Mouse (Mus musculus) heart, embryonic 13.5 days (tissue): Measurements from ENCODE around the gene Pfn3. TPM values are rescaled to one million over a fixed set of nuclear protein-coding genes. Genes with fewer than 3 reads are reported as not detected.
A peak's percentile ranks its signal among the peaks of the same experiment; 100 is the strongest.

ENCODE experiments used
- ATAC-seq: fragments of 200-750 bp; cut with Nextera tagmentation; 2 replicates; pipeline ENCODE4 v1.8.0; 2017; ENCODE audit warnings: moderate TSS enrichment; ENCODE audit not compliant: insufficient number of reproducible peaks, low FRiP score, low TSS enrichment; ENCODE audit errors: extremely low read depth
- H3K27ac ChIP-seq: fragments of 300-500 bp; sonication (generic); replicated peaks from 2 replicates; pipeline ENCODE4 v1.5.1; 2015; ENCODE audit warnings: moderate library complexity, mild to moderate bottlenecking, inconsistent platforms
- H3K27me3 ChIP-seq: fragments of 300-500 bp; sonication (generic); replicated peaks from 2 replicates; pipeline ENCODE4 v1.6.1; 2015; ENCODE audit warnings: mild to moderate bottlenecking, inconsistent platforms
- H3K36me3 ChIP-seq: fragments of 300-500 bp; sonication (generic); 2 replicates; pipeline ENCODE4 v1.6.1; 2015; ENCODE audit warnings: mild to moderate bottlenecking, inconsistent platforms
- H3K4me1 ChIP-seq: fragments of 300-500 bp; sonication (generic); 2 replicates; pipeline ENCODE4 v1.6.1; 2015; ENCODE audit warnings: inconsistent platforms
- H3K4me2 ChIP-seq: fragments of 300-500 bp; sonication (generic); 2 replicates; pipeline ENCODE4 v1.6.1; 2015; ENCODE audit warnings: inconsistent platforms, mild to moderate bottlenecking, moderate library complexity
- H3K4me3 ChIP-seq: fragments of 300-500 bp; sonication (generic); 2 replicates; pipeline ENCODE4 v1.5.1; 2015; ENCODE audit warnings: moderate library complexity, mild to moderate bottlenecking, inconsistent platforms
- H3K9ac ChIP-seq: fragments of 300-500 bp; sonication (generic); 2 replicates; pipeline ENCODE4 v1.6.1; 2015; ENCODE audit warnings: inconsistent platforms, mild to moderate bottlenecking, moderate library complexity
- H3K9me3 ChIP-seq: fragments of 300-500 bp; sonication (generic); 2 replicates; pipeline ENCODE4 v1.6.1; 2016; ENCODE audit warnings: inconsistent platforms
- WGBS: fragments of 180-500 bp; shearing (Covaris S2); methylation state at CpG from one replicate; pipeline ENCODE4 v1.1.7; 2015; ENCODE audit warnings: mixed read lengths; 5-methylcytosine and 5-hydroxymethylcytosine counted together
- polyA plus RNA-seq: library from polyadenylated mRNA; unstranded; fragments of >200 nt; fragmentation: Nextera tagmentation; extraction: Ambion mirVana; gene quantifications from 2 replicates; pipeline ENCODE4 v1.2.1, GENCODE M21; 2015

Gene Pfn3
- polyA plus RNA-seq, result not detected in 2 replicates

DNA sequence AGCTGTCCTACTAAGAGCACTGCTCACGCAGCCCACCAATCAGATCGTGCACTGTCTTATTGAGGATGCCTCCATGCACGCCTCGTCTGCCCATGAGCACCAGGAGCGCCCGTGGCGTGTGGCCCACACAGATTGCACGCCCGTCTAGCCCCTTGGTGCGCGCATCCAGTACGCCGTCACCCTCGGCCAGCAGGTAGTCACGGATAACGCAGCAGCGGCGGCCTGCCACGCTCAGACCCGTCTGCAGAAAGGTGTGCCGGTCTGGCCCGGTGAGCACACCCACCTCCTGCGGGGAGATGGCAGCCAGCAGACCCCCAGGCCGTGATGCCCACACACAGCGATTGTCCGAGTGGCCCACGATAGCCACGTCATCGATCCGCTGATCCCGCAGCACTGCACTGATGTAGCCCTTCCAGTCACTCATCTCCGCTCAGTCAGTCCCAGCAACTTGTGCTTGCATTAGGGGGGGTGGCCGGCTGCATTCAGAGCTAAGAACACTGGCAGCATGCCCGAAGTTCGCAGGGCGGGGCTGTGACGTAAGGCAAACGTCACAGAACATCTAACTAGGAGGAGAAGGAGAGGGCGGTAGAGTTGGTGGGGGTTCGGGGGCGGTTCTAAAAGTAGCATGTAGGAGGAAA lies at the start of gene Pfn3:
Gene Pfn3 (minus strand): TSS at position 490 of the 638 bp plus-strand sequence.
- peaks cover 8% of the 10 kb centered on the region for H3K4me1 ChIP-seq
- H3K9me3 ChIP-seq, result no peaks in the 10 kb centered on the region
- H3K4me2 ChIP-seq, result peak within 1 kb of the TSS; percentile 66
- H3K27ac ChIP-seq, result no peak within 1 kb of the TSS
- peaks cover 87% of the 10 kb centered on the region for H3K27me3 ChIP-seq
- peak within 1 kb of the TSS; percentile 44 for H3K4me3 ChIP-seq
- WGBS, result 8% methylated on average over 41 of the region's 41 CpGs
- no peak for ATAC-seq
- peak within 1 kb of the TSS; percentile 70 for H3K9ac ChIP-seq
- H3K36me3 ChIP-seq, result no peaks in the 10 kb centered on the region

DNA sequence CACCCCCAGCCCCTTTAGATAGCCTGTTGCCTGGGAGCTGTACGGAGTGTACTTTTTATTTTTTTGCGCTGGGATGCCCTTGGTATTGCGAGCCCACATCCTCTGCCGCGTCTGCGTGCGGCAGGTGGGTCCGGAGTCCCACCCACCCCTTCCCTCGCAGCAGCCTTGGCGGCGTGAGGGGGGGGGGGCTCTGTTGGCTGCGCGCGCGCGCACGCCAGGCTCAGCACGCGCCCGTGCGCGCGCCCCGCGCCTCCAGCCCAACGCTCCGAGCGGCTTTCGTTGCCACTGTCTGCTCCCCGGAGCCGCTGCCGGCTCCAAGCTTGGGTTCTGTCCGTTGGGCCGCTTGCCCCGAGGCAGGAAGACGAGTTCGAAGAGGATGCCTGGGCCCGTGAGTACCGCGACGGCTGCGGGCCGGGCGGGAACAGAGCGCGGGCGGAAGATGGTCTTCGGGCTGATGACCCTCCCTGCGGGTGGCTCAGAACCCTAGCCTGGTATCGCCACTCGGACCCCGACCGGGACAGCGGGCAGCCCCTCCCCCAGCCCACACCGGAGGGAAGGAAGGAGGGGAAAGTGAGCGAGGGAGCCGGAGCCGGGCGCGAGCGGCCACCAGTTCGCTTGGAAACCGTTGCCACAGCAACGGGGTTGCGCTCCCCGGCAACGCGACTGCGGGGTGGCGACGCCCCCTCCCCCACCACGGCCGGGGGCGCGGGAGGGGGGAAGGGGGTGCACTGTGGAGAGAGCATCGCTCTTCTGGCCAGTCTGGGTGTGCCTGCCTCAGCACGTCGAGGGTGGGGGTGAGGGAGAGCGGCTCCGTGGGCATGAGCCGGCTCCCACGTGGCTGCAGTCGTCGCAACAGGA lies 49.2 kb upstream of the Pfn3 start, which contains the start of gene Prr7:
Gene Prr7 (plus strand): TSS at position 241 of the 858 bp plus-strand sequence.
- peak; percentile 35; the same call in 1 of the 2 replicates for ATAC-seq
- Histone ChIP-seq H3K9ac (peak within 1 kb of the TSS; percentile 85), H3K27me3 (peaks cover 60% of the 10 kb centered on the region), H3K4me1 (peaks cover 20% of the 10 kb centered on the region), H3K9me3 (no peaks in the 10 kb centered on the region), H3K27ac (no peak within 1 kb of the TSS), H3K36me3 (peaks cover 27% of the 10 kb centered on the region), H3K4me3 (peak within 1 kb of the TSS; percentile 73), H3K4me2 (peak within 1 kb of the TSS; percentile 98)
- WGBS, result under 1% methylated on average over 80 of the region's 84 CpGs

DNA sequence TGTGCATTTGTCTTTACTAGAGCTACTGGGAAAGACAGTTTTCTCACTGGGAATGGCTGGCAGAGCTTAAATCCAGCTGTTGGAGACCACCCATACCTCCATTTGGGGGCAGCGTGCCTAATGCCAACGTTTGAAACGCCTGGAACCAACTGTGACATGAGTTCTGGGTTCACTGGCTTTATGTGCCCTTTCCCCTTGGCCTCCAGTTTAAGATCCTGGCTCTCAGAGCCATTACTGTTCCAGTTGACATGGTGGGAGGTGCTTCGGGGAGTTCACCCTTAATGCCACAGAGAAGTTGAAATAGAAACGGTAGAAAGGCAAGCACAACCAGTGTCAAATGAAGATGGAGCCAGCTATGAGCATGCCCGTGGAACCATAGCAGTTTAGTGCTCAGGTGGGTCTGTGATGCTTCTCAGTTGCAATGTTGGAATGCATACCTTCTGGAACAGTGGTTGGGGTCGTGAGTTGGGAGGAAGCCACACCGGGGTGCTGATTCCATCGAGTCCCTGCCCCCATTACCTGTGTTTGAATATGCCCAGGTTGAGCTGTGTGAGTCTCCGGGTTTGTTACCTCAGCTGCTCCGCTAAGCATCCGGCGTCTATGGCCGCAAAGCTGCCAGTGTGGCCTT lies 48.5 kb upstream of the Pfn3 start:
- Histone ChIP-seq H3K4me2 (peak overlapping the region; percentile 98), H3K9me3 (no peaks in the 10 kb centered on the region), H3K4me3 (peak overlapping the region; percentile 73), H3K27ac (no peak overlapping the region), H3K36me3 (peaks cover 35% of the 10 kb centered on the region), H3K27me3 (peaks cover 53% of the 10 kb centered on the region), H3K9ac (peak overlapping the region; percentile 85), H3K4me1 (peaks cover 20% of the 10 kb centered on the region)
- no peak for ATAC-seq
- WGBS, result 17% methylated on average over 14 of the region's 14 CpGs

DNA sequence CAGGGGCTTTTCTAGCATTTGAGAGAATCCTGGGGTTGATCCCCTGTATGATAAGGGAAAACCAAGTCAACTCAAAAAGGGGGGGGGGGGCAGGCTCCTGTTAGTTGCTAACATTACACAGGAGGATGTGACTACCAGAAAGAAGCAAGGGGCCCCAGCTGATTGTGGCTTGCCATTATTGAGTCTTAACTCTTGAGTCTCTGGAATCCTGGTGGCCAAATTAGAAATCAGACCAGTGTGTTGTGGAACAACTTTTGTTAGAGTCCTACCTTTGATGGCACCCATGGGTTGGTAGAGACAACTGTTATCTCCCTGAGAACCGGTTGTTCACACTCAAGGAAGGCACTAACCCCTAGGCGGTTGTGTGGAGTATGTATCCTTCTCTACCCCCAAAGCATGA lies 47.9 kb upstream of the Pfn3 start:
- Histone ChIP-seq H3K36me3 (peaks cover 39% of the 10 kb centered on the region), H3K27ac (no peak overlapping the region), H3K9ac (no peak overlapping the region), H3K4me2 (no peak overlapping the region), H3K4me1 (peaks cover 20% of the 10 kb centered on the region), H3K9me3 (no peaks in the 10 kb centered on the region), H3K4me3 (no peak overlapping the region), H3K27me3 (peaks cover 48% of the 10 kb centered on the region)
- WGBS, result 48% methylated on average over 2 of the region's 2 CpGs
- no peak for ATAC-seq

DNA sequence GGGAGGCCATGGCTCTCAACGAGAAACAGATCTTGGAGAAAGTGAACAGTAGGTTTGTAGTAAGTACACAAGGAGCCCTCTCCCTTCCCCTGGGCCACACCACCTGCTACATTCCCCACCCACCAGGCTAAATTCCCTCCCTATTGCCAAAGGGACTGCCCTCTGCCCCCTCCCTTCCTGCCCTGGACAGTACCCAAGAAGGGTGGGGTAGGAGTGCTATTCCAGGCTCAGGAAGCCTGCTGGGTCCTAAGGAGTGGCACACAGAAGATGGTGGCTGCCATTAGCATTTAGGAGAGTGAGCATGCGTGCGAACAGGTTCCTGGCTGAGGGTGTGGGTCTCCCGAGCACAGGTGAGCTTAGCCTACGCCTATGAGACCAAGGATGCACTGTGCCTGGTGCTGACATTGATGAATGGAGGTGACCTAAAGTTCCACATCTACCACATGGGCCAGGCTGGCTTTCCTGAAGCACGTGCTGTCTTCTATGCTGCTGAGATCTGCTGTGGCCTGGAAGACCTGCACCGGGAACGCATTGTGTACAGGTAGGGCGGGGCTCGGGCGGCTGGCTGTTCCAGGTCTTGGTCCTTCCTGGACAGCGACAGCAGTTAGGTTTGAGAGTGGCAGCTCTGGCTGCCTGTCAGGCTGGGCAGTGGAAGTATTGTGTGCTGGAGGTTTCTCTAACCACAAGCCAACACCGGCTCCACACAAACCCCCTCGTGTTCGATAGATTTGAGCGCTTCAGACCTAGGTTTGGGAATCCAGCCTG lies 36.9 kb upstream of the Pfn3 start:
- Histone ChIP-seq H3K4me3 (no peak overlapping the region), H3K9me3 (no peaks in the 10 kb centered on the region), H3K27me3 (no peaks in the 10 kb centered on the region), H3K36me3 (peaks cover 79% of the 10 kb centered on the region), H3K4me2 (no peak overlapping the region), H3K4me1 (peaks cover 19% of the 10 kb centered on the region), H3K27ac (no peak overlapping the region), H3K9ac (no peak overlapping the region)
- WGBS, result 89% methylated on average over 16 of the region's 16 CpGs
- no peak for ATAC-seq

DNA sequence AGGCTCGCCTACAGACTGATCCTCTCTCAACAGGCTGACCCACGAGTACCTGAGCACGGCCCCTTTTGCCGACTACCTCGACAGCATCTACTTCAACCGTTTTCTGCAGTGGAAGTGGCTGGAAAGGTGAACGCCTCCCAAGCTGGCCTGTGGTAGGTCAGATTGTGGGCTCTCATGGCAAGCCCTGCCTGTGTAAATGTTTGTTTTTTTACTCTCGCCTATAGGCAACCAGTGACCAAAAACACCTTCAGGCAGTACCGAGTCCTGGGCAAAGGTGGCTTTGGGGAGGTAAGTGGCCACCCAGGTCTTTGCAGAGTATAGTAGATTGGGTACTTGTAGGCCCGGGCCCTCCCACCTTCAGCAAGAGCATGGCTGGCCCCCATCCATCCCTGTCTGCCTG lies 36.3 kb upstream of the Pfn3 start:
- no peaks in the 10 kb centered on the region for H3K27me3 ChIP-seq
- no peak overlapping the region for H3K4me2 ChIP-seq
- H3K27ac ChIP-seq, result no peak overlapping the region
- WGBS, result 89% methylated on average over 10 of the region's 10 CpGs
- peaks cover 72% of the 10 kb centered on the region for H3K36me3 ChIP-seq
- no peak overlapping the region for H3K4me3 ChIP-seq
- ATAC-seq, result no peak
- H3K9me3 ChIP-seq, result no peaks in the 10 kb centered on the region
- no peak overlapping the region for H3K9ac ChIP-seq
- H3K4me1 ChIP-seq, result peaks cover 26% of the 10 kb centered on the region

DNA sequence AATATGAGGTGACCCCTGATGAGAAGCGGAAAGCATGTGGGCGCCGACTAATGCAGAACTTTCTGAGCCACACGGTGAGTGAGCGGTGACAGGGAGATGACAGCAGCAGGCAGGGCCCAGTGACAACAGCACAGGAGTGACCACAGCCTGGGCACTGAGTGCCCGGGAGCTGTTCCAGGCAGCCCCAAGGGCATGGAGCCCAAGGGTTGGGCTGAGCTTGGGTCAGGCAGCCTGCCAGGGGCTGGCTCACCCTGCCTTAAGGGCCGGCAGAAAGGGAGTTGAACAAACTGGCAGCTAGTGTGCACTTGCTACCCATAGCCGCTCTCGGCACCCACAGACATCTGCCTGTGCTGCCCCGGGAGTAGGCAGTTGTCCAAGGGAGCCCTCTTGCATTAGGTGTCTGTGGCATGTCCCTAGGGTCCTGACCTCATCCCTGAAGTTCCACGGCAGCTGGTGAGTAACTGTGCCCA lies 35.5 kb upstream of the Pfn3 start:
- WGBS, result 68% methylated on average over 11 of the region's 11 CpGs
- Histone ChIP-seq H3K4me2 (no peak overlapping the region), H3K27ac (no peak overlapping the region), H3K4me3 (no peak overlapping the region), H3K9ac (no peak overlapping the region), H3K4me1 (peaks cover 32% of the 10 kb centered on the region), H3K9me3 (no peaks in the 10 kb centered on the region), H3K36me3 (peaks cover 65% of the 10 kb centered on the region), H3K27me3 (no peaks in the 10 kb centered on the region)
- ATAC-seq, result no peak

DNA sequence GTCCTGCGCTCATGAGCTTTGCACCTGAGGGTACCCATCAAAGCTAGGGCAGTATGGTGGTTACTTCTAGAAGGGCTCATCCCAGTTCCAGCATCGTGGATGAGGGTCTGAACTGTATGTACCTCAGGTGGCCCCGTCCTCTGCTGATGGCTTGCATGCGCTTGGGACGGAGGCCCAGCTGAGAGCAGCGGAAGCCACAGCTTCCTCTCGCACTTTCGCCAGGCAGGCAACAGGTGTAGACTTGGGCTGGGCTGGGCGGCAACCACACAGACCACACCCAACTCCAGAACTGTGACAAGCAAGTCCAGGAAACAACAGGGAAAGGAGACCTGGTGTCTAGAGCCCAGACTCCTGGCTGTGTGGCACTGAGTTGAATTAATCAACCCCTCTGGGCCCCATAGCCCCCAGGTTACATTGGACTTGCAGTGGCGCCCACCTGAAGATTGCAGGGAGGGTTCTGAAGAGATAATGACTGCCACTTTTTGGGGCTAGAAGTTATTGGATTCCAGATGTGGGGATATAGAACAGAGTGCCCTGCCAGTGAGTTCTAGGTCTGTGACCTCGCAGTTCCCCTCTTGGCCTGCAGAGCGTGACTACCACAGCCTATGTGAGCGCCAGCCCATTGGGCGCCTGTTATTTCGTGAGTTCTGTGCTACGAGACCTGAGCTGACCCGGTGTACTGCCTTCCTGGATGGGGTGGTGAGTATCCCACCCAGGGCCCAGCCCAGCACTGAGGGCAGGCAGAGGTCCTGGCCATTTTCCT lies 34.8 kb upstream of the Pfn3 start:
- ATAC-seq, result no peak
- 90% methylated on average over 17 of the region's 17 CpGs for WGBS
- H3K27ac ChIP-seq, result no peak overlapping the region
- peaks cover 32% of the 10 kb centered on the region for H3K4me1 ChIP-seq
- no peak overlapping the region for H3K4me2 ChIP-seq
- no peak overlapping the region for H3K9ac ChIP-seq
- no peak overlapping the region for H3K4me3 ChIP-seq
- no peaks in the 10 kb centered on the region for H3K9me3 ChIP-seq
- H3K36me3 ChIP-seq, result peaks cover 58% of the 10 kb centered on the region
- no peaks in the 10 kb centered on the region for H3K27me3 ChIP-seq

DNA sequence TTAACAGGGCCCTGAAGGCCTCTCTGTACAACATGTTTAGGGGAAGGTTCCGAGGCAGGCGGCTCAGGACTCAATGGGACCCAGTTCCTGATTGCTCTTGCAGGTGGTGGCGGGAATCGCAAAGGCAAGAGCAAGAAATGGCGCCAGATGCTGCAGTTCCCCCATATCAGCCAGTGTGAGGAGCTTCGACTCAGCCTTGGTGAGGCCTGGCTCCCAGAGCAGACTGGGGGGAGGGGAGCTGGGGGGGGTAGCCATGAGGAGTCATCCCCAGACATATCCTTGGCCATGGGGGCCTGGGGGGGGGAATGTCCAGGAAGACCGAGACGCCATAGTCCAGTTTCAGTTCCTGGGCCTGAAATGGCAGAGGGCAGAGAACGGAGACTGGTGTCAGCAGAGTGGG lies 34.2 kb upstream of the Pfn3 start:
- 94% methylated on average over 9 of the region's 9 CpGs for WGBS
- H3K4me1 ChIP-seq, result peaks cover 32% of the 10 kb centered on the region
- H3K4me2 ChIP-seq, result no peak overlapping the region
- no peaks in the 10 kb centered on the region for H3K9me3 ChIP-seq
- H3K4me3 ChIP-seq, result no peak overlapping the region
- ATAC-seq, result no peak
- H3K36me3 ChIP-seq, result peaks cover 51% of the 10 kb centered on the region
- H3K27ac ChIP-seq, result no peak overlapping the region
- no peaks in the 10 kb centered on the region for H3K27me3 ChIP-seq
- H3K9ac ChIP-seq, result no peak overlapping the region

DNA sequence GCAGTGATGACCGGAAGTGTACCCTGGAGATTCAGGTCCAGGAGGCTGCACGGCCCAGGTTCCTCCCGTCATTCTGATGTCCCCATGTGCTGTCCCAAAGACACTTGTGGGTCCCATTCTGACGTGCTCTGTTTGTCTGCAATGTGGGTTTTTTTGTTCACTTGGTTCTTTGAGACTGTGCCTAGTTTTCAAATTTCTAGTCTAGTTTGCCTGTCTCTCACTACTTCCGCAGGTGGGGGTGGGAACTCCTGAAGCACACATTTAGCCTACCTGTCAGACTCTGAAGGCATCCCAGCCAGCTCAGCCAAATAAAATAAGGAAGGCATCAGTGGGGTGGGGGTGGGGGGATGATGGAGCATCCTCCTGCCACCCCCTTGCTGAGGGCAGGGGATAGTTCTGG lies 33.1 kb upstream of the Pfn3 start:
- WGBS, result 91% methylated on average over 5 of the region's 5 CpGs
- H3K4me3 ChIP-seq, result no peak overlapping the region
- peaks cover 41% of the 10 kb centered on the region for H3K36me3 ChIP-seq
- no peaks in the 10 kb centered on the region for H3K27me3 ChIP-seq
- no peak overlapping the region for H3K9ac ChIP-seq
- ATAC-seq, result no peak
- H3K4me2 ChIP-seq, result no peak overlapping the region
- H3K27ac ChIP-seq, result no peak overlapping the region
- H3K4me1 ChIP-seq, result peaks cover 38% of the 10 kb centered on the region
- H3K9me3 ChIP-seq, result no peaks in the 10 kb centered on the region
